Mouse (Mus musculus) kidney, adult 9 months (tissue): ENCODE measurements at regions not wholly inside any gene's neighbourhood (a gene's known extent, or its start where the extent isn't known, plus 50 kb on each side); places are given as distances from the start of the nearest gene placed in this dataset.

ENCODE experiments used
- DNase-seq: peaks from one replicate; pipeline ENCODE4 v3.0.0; 2022

DNA sequence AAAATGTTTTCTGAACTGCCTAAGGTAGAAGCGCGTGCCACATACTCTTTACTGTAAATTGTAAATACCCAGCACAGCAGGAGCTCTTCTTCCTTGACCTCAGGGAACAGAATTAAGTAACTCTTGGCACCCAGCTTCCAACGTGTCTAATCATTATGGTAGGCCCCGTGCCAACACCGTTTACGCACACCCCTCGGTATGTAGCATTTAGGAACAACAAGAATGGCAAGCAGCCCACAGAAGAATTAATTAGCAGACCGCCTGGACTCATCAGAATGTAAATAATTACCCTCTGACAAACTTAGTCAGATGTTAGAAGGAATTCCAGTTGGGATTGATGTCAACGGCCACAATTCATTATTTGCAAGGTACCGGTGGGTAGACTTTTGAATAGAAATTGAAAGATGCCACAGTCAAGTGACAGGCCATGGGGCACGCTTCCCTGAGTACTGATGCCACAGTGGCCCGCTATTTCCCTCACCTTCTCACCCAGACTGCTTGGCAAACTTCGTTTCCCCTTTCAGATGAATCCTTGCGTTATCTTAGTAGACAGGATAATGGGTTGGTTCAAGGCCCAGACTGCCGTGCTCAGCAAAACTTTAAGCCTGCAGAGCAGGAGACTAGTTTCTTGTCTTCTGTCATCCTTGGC, 81.2 kb upstream of the Galnt5 start:
- no peak for DNase-seq

DNA sequence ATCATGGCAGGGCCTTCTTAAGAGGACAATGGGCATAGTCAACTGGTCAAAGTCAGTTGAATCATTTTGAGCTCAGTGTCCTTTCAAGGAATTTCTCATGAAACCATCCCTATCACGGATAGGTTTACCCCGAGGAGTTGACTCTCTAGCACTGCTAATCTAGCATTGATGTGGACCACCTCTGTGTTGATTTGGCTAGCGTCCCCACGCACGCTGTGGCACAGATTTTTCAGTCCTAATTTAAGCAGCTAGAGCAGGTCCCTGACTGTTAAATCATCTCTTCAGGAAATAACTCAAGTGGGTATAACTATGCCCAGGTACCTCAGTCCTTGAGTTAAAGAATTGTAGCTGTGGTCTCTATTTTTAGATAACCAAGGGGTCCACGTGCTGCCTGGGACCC, 80.0 kb upstream of the Galnt5 start:
- DNase-seq, result no peak

DNA sequence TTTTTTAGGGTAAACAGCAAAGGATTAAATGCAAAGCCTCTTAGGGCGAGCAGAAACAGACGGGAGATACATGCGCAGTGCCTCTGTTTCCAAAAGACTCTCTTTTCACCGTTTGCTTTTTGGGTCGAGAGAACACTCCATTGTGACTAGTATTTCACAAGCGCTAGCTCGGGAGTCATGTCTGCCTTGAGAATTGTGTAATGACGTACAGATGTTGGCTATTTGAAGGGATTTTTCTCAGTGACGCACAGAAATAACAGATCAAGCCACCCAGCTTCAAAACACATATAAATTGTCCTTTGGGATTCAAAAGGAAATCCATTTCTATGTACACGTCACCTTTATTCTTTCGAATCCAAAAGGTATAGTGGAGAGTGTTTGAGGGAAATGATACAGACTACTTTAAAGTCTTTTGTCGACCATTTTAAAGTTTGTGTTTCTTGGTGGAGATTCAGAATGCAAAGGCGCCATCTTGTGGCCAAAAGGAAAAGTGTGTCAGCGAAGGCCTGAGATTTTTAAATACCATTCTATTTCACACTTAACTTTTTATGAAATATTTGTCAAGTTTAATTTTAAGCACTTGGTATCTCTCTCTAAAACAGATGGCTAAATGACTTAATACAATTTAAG, 78.5 kb upstream of the Galnt5 start:
- DNase-seq, result peak; percentile 27

DNA sequence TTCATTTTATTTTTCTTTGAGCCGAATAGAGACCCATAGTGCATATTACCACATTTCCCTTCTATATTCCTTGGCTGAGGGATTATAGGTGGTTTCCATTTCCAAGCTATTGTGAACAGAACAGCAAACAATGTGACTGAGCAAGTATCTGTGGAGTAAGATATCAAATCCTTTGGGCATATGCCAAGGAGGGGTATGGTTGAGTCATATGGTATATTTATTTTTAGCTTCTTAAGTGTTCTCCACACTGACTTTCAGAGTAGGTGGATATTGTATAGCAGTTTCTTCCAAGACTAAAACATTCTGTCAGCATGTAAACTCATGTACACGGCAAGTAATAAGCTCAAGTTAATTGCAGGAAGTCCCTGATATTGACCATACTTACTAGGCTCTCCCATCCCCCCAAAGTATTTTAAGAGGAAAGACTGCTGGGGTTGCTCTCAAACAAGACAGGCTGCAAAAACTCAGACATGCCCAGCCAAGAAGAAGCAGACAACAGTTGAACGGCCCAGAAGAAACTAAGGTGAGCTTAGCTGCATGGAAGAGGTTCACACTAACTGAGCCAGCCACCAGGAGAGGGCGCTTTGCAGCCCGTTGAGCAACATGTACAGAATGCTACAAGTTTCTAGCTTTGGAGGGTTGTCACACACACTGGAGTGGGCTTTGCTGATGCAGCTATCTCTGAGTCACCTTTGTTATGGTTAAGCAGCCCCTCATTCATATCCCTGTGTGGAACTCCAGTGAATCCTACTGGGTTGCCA, 63.4 kb upstream of the Galnt5 start:
- DNase-seq, result no peak
